Mouse (Mus musculus) skeletal muscle tissue, postnatal 0 days (tissue): ENCODE results near the gene Gm13030. TPM values are rescaled to one million over a fixed set of nuclear protein-coding genes. Genes with fewer than 3 reads are reported as not detected.

Source experiments
- polyA plus RNA-seq: library from polyadenylated mRNA; unstranded; fragments of >200 nt; fragmentation: Nextera tagmentation; extraction: Ambion mirVana; gene quantifications from 2 replicates; pipeline ENCODE4 v1.2.1, GENCODE M21; 2015

Gm13030 gene
- not detected in 2 replicates for polyA plus RNA-seq

DNA sequence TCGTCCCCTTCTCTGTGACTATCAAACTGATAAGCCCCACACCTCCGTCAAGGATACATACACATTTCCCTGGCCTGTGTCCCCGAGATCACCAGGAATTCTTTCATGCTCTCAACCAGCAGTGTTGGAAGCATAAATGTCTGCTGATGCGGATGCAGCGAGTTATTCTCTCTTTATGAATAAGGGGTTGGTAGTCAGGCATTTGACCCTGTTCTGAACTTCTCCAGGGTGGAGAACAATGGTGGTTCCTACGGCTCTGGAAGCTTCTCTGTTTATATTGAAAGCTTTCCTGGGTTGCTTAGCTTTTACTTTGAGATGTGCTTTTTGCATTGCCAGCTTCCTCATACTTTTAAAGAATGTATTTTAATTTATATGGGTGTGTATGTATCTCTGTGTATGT, at the start of gene Gm13030:
Gene Gm13030, minus strand, starts transcription at position 101 of the 400 bp plus-strand sequence.

DNA sequence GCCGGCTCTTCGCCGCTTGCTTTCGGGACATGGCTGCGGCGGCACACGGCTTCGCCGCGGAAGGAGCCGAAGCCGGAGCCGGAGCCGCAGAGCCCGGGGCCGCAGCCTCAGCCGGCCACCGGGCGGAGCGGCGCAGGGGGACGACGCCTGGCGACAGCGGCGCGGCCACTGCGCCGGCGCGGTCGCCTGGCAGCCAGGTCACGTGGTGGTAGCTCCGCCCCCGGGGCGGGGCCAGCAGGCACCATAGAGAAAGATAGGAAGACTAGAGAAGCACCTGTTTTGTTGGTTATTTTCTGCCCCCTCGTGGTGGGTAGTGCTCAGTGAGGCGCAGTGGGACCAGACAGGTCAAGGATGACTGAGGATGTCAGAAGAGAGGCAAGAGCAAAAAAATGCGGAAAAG, 40.0 kb upstream of the Gm13030 start, which contains the start of gene Otud3:
Gene Otud3, minus strand, starts transcription at position 149 of the 400 bp plus-strand sequence.

GRCm38 (mm10) chr4:138877731-138878130, 4.0 kb upstream of the Gm13030 start, which contains the start of gene Pla2g2e:
Gene Pla2g2e, plus strand, starts transcription at chr4:138877942.

GRCm38 (mm10) chr4:138863344-138863998, 10.3 kb downstream of the Gm13030 start, which contains the start of gene Pla2g5:
Gene Pla2g5, minus strand, starts transcription at chr4:138863482.

Other genes starting within 250 kb of the Gm13030 start
- not detected in 2 replicates for gene Vwa5b1, start 238.1 kb downstream of the Gm13030 start, polyA plus RNA-seq
- 0.18 and 0.21 TPM in 2 replicates for gene Pla2g2c, start 149.2 kb downstream of the Gm13030 start, polyA plus RNA-seq
- gene Ubxn10, start 136.8 kb downstream of the Gm13030 start, polyA plus RNA-seq, result 0.31 and 0.37 TPM in 2 replicates
- gene Pla2g2f, start 116.3 kb downstream of the Gm13030 start, polyA plus RNA-seq, result 3.3 TPM in 1 of 2 replicates, not detected in the other
- 0.12 and 0.40 TPM in 2 replicates for gene Pla2g2d, start 98.2 kb downstream of the Gm13030 start, polyA plus RNA-seq
- 1.8 and 1.9 TPM in 2 replicates for gene Pla2g5, start 10.5 kb downstream of the Gm13030 start, polyA plus RNA-seq
- 0.40 TPM in 1 of 2 replicates, not detected in the other for gene Pla2g2e, start 4.0 kb upstream of the Gm13030 start, polyA plus RNA-seq
- 4.2 and 4.5 TPM in 2 replicates for gene Otud3, start 40.0 kb upstream of the Gm13030 start, polyA plus RNA-seq
- not detected in 2 replicates for gene Rnf186, start 93.1 kb upstream of the Gm13030 start, polyA plus RNA-seq
- 3.7 and 4.1 TPM in 2 replicates for gene Tmco4, start 98.9 kb upstream of the Gm13030 start, polyA plus RNA-seq
- gene Htr6, start 201.6 kb upstream of the Gm13030 start, polyA plus RNA-seq, result not detected in 2 replicates
- gene Nbl1, start 219.0 kb upstream of the Gm13030 start, polyA plus RNA-seq, result 57.6 and 57.9 TPM in 2 replicates